Mouse (Mus musculus) midbrain, embryonic 14.5 days (tissue): ENCODE measurements around the gene Tkt. TPM values are rescaled to one million over a fixed set of nuclear protein-coding genes. Genes with fewer than 3 reads are reported as not detected.

Experiments used
- ATAC-seq: fragments of 200-750 bp; cut with Nextera tagmentation; 2 replicates; pipeline ENCODE4 v1.8.0; 2017; ENCODE audit warnings: moderate number of reproducible peaks, moderate library complexity; ENCODE audit not compliant: low FRiP score, low TSS enrichment
- DNase-seq: peaks from one replicate; pipeline ENCODE4 v3.0.0-alpha.2; 2015
- H3K27ac ChIP-seq: fragments of 300-500 bp; sonication (generic); replicated peaks from 2 replicates; pipeline ENCODE4 v1.5.1; 2014; ENCODE audit warnings: mild to moderate bottlenecking, low read depth, low read length, moderate library complexity
- H3K27me3 ChIP-seq: fragments of 300-500 bp; sonication (generic); 2 replicates; pipeline ENCODE4 v1.6.1; 2014; ENCODE audit warnings: low read length, control low read depth, mixed read lengths; ENCODE audit not compliant: control insufficient read depth, insufficient read depth
- H3K36me3 ChIP-seq: fragments of 300-500 bp; sonication (generic); 2 replicates; pipeline ENCODE4 v1.6.1; 2014; ENCODE audit warnings: low read length, control low read depth; ENCODE audit not compliant: control insufficient read depth, insufficient read depth
- H3K4me1 ChIP-seq: fragments of 300-500 bp; sonication (generic); 2 replicates; pipeline ENCODE4 v1.6.1; 2014; ENCODE audit warnings: mild to moderate bottlenecking, antibody characterized with exemption, low read length, control low read depth; ENCODE audit not compliant: control insufficient read depth, insufficient read depth
- H3K4me2 ChIP-seq: fragments of 300-500 bp; sonication (generic); 2 replicates; pipeline ENCODE4 v1.6.1; 2014; ENCODE audit warnings: mild to moderate bottlenecking, low read length, moderate library complexity
- H3K4me3 ChIP-seq: fragments of 300-500 bp; sonication (generic); replicated peaks from 2 replicates; pipeline ENCODE4 v1.5.1; 2014; ENCODE audit warnings: low read depth, low read length
- H3K9ac ChIP-seq: fragments of 300-500 bp; sonication (generic); replicated peaks from 2 replicates; pipeline ENCODE4 v1.6.1; 2014; ENCODE audit warnings: mild to moderate bottlenecking, low read length, moderate library complexity
- H3K9me3 ChIP-seq: fragments of 300-500 bp; sonication (generic); 2 replicates; pipeline ENCODE4 v1.6.1; 2016; ENCODE audit warnings: low read length, control low read depth, mixed read lengths; ENCODE audit not compliant: control insufficient read depth
- WGBS: fragments of 180-500 bp; shearing (Covaris S2); extraction: QIAGEN DNeasy Blood & Tissue Kit; methylation state at CpG from one replicate; pipeline ENCODE4 v1.1.7; 2014; 5-methylcytosine and 5-hydroxymethylcytosine counted together
- polyA plus RNA-seq: library from polyadenylated mRNA; unstranded; fragments of >200 nt; fragmentation: Nextera tagmentation; extraction: Ambion mirVana; gene quantifications from 2 replicates; pipeline ENCODE4 v1.2.1, GENCODE M21; 2014

Gene Tkt
- polyA plus RNA-seq, 1 experiment from 2014 or later, result 94.2 TPM

DNA sequence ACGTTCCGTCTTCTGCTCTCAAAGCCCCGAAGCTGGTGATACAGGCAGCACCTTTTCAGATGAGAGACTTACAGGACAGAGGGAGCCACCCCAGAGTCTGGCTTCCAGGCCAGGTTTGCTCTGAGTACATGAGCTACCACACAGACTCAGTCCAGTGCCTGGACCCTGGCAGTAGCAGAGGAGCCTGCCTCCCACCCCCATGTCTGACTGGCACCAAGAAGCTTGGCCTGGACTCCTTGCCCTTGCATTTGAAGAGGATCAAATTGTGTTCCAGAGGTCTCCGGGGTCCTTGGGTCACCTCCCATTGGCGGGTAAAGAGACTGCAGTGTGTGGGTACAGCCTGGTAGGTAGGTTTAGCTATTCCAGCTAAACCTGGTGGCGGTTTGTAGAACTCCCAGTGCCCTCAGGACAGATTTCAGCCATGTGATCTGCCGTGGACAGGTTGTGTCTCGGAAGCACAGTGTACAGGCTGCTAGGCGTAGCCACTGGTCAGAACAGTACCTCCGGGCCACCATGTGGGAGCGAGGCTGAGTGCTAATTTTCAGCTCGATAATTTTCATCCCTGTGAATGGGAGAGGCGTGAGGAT lies 12.7 kb downstream of the Tkt start:
- H3K36me3 ChIP-seq, result peaks cover 54% of the 10 kb centered on the region

DNA sequence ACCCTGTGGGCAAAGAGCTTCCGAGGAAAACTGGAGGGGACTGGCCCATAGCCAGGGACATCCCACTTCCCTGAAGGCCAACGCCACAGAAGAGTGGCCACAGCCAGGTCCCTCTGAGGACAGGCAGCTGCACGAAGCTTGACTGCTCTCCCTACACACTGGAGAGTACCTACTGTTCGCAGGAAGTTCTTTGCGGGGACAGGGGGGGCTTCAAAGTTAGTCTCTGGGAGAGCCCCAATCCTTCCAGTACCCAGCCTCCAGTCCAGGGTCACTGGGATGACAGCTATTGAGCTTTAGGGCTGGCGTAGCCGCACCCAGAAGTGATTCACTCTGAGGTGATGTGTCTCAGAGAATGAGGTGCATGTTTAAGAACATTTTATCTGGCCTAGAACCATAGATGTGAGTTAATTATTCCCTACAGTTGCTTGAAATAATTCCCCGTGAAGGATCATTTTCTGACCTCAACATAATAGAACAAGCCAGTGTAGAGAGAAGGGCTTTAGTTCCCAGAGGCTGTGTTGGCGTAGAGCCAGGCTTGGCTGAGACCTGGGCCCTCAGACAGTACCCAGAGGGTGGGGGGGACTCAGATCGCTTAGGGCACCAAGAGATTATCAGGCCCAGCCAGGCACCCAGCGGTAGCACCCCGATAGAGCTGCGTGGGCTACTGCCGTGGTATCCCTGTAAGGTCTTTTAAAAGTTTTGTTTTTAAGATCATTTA lies 13.5 kb downstream of the Tkt start:
- ATAC-seq (peak; percentile 75; the same call in 1 of the 2 replicates), DNase-seq (peak; percentile 84)
- Histone ChIP-seq H3K9me3 (no peaks in the 10 kb centered on the region), H3K4me3 (no peak overlapping the region), H3K4me2 (no peak overlapping the region), H3K27me3 (no peaks in the 10 kb centered on the region), H3K27ac (peak overlapping the region; percentile 26; the same call in 1 of the 2 replicates), H3K4me1 (peaks cover 5% of the 10 kb centered on the region; the same call in 1 of the 2 replicates), H3K36me3 (peaks cover 56% of the 10 kb centered on the region), H3K9ac (no peak overlapping the region)
- WGBS, result 50% methylated on average over 14 of the region's 14 CpGs

More for the DNA sequence above, 12.7 kb downstream of the Tkt start:
- no peak for ATAC-seq
- Histone ChIP-seq H3K27me3 (no peaks in the 10 kb centered on the region), H3K9me3 (no peaks in the 10 kb centered on the region), H3K4me3 (no peak overlapping the region), H3K4me2 (no peak overlapping the region), H3K9ac (no peak overlapping the region), H3K4me1 (peaks cover 5% of the 10 kb centered on the region; the same call in 1 of the 2 replicates), H3K27ac (no peak overlapping the region)
- 89% methylated on average over 13 of the region's 13 CpGs for WGBS
- no peak for DNase-seq

DNA sequence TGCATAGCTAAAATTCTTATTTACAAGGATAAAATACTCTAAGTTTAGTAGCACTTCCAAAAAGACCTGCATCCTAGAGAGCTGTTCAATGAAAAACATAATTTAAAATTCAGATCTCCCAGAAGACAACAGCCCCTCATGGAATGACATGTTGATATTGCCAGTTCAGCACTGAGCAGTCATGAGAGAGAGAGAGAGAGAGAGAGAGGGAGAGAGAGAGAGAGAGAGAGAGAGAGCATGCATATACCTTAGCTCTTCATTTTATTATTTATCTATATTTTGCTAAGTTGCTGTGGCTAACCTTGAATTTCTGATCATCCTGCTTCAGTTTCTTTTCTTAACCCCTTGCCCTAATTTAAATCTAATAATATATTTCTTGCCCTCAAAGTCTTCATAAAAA lies 14.2 kb downstream of the Tkt start:
- Histone ChIP-seq H3K36me3 (peaks cover 63% of the 10 kb centered on the region), H3K4me1 (peaks cover 5% of the 10 kb centered on the region; the same call in 1 of the 2 replicates), H3K27ac (no peak overlapping the region), H3K9ac (no peak overlapping the region), H3K27me3 (no peaks in the 10 kb centered on the region), H3K4me3 (no peak overlapping the region), H3K4me2 (no peak overlapping the region), H3K9me3 (no peaks in the 10 kb centered on the region)
- no peak for DNase-seq
- ATAC-seq, result no peak

DNA sequence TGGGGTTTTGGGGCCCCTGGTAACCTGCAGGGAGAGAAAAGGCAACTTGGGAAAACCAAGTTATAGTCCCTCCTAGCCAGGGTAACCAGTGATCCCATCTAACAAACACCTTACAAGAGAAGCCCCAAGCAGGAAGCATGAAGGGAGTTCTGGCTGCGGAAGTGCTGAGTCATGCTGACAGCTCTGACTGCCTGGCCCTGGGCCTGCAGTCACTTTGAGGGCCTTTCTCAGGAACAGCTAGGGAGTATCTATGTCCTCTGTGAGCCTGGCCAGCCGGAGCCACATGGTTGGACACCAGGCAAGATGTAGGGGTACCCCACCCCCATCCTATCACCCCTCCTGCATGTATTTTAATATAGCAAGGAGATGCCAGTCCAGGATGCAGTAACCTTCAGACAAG lies 16.3 kb downstream of the Tkt start:
- Histone ChIP-seq H3K4me3 (no peak overlapping the region), H3K9ac (no peak overlapping the region), H3K4me1 (peaks cover 5% of the 10 kb centered on the region; the same call in 1 of the 2 replicates), H3K27ac (no peak overlapping the region), H3K36me3 (peaks cover 70% of the 10 kb centered on the region), H3K27me3 (no peaks in the 10 kb centered on the region), H3K9me3 (no peaks in the 10 kb centered on the region), H3K4me2 (no peak overlapping the region)
- WGBS, result 98% methylated on average over 2 of the region's 2 CpGs
- ATAC-seq (no peak), DNase-seq (no peak)

DNA sequence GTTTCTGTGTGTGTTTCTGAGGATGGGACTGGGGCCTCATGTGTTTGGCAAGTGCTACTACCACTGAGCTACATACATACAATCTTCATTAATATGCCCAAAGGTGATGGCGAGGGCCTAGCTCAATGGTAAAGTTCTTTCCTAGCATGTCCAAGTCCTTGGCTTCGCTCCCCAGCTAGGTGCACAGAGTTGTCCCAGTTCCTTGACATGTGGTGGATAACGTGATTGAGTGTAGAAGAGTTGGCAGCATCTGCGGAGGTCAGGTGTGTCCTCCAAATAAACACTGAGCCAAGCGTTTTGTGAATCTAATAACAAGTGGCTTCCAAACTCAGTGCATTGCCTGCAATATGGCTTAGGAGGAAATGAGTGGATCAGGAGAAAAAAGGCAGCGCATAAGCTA lies 18.2 kb downstream of the Tkt start:
- 96% methylated on average over 6 of the region's 6 CpGs for WGBS
- peaks cover 70% of the 10 kb centered on the region for H3K36me3 ChIP-seq
- H3K4me2 ChIP-seq, result no peak overlapping the region
- no peak overlapping the region for H3K9ac ChIP-seq
- H3K9me3 ChIP-seq, result no peaks in the 10 kb centered on the region
- H3K27ac ChIP-seq, result no peak overlapping the region
- DNase-seq (no peak), ATAC-seq (no peak)
- H3K4me1 ChIP-seq, result peaks cover 5% of the 10 kb centered on the region; the same call in 1 of the 2 replicates
- no peaks in the 10 kb centered on the region for H3K27me3 ChIP-seq
- no peak overlapping the region for H3K4me3 ChIP-seq

DNA sequence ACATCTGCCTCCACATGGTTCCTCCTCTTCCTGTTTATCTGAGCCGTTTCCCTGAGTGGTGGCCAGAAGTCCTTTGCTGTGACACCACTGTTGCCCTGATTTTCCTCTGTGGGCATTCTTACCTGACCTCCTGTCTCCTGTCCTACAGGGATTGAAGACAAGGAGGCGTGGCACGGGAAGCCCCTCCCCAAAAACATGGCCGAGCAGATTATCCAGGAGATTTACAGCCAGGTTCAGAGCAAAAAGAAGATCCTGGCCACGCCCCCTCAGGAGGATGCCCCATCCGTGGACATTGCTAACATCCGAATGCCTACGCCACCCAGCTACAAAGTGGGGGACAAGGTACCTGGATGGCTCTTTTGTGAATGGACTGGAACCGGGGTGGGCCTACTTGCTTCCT lies 19.9 kb downstream of the Tkt start:
- Histone ChIP-seq H3K27me3 (no peaks in the 10 kb centered on the region), H3K27ac (no peak overlapping the region), H3K36me3 (peaks cover 83% of the 10 kb centered on the region), H3K4me2 (no peak overlapping the region), H3K9me3 (no peaks in the 10 kb centered on the region), H3K4me3 (no peak overlapping the region), H3K4me1 (no peaks in the 10 kb centered on the region), H3K9ac (no peak overlapping the region)
- ATAC-seq (no peak), DNase-seq (no peak)
- 91% methylated on average over 9 of the region's 9 CpGs for WGBS

DNA sequence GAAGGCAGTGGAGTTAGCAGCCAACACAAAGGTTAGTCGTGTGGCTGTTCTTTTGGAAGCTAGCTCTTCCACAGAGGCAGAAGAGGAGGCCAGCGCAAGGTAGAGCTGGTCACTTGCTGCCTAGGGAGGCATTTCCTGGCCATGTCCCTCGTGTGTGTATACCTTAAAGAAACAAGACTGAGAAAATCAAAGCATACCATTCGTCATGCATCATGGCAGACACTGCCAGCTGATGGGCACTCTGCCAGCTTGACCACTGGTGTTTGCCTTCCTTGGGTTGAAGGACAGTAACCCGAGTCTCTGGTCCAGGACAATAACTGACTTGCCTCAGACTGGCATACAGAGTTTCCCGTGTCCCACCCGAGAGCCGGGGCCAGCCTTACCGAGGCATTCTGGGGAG lies 22.1 kb downstream of the Tkt start:
- Histone ChIP-seq H3K9me3 (no peaks in the 10 kb centered on the region), H3K27ac (no peak overlapping the region), H3K4me2 (no peak overlapping the region), H3K4me3 (no peak overlapping the region), H3K27me3 (no peaks in the 10 kb centered on the region), H3K36me3 (peaks cover 91% of the 10 kb centered on the region), H3K9ac (no peak overlapping the region), H3K4me1 (no peaks in the 10 kb centered on the region)
- DNase-seq (no peak), ATAC-seq (no peak)
- 87% methylated on average over 9 of the region's 9 CpGs for whole genome bisulfite sequencing

DNA sequence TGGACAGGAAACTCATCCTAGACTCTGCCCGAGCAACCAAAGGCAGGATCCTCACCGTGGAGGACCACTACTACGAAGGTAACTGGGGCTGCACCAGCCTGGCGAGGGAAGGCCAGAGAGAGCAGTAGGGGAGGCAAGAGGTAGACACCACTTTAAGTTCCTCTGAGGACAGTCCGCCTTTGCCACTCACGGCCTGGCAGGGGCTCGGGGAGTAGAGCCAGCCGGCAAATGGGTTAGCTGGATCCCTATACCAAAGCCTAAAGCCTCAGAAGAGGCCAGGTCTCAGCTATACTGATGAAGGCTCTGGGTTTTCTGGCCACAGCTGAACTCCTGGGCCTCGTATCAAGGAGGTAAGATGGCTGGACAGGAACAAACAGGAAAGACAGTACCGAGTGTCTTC lies 24.1 kb downstream of the Tkt start:
- 93% methylated on average over 10 of the region's 10 CpGs for WGBS
- Histone ChIP-seq H3K27me3 (no peaks in the 10 kb centered on the region), H3K27ac (no peak overlapping the region), H3K4me2 (no peak overlapping the region), H3K4me1 (no peaks in the 10 kb centered on the region), H3K9me3 (no peaks in the 10 kb centered on the region), H3K36me3 (peaks cover 80% of the 10 kb centered on the region), H3K4me3 (no peak overlapping the region), H3K9ac (no peak overlapping the region)
- DNase-seq, result no peak
- ATAC-seq, result no peak

DNA sequence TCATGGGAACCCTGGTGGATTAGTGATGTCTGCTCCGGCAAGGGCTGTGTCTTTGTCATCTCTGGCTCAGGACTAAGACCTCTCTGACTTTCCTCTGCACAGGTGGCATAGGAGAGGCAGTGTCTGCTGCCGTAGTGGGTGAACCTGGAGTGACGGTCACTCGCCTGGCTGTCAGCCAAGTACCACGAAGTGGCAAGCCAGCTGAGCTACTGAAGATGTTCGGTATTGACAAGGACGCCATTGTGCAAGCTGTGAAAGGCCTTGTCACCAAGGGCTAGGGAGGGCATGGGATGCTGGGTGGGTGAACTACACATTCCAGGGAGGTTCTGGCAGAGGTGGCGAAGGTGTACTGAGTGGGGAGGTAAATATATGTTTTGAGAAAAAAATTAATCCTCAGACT lies 25.1 kb downstream of the Tkt start:
- 75% methylated on average over 8 of the region's 8 CpGs for WGBS
- H3K27me3 ChIP-seq, result no peaks in the 10 kb centered on the region
- no peak for ATAC-seq
- peaks cover 70% of the 10 kb centered on the region for H3K36me3 ChIP-seq
- no peaks in the 10 kb centered on the region for H3K9me3 ChIP-seq
- H3K4me2 ChIP-seq, result no peak overlapping the region
- DNase-seq, result no peak
- H3K4me3 ChIP-seq, result no peak overlapping the region
- no peak overlapping the region for H3K9ac ChIP-seq
- H3K27ac ChIP-seq, result no peak overlapping the region
- no peaks in the 10 kb centered on the region for H3K4me1 ChIP-seq
